Comparison of ENCODE assay signal across 13 mouse cellular contexts in genomic region chr7:27598053-27598452, GRCm38 (mm10). TPM values are rescaled to one million over a fixed set of nuclear protein-coding genes. Genes with fewer than 3 reads are reported as not detected.
DNase-seq lines count a peak whose midpoint lies in the region; ATAC-seq and TF ChIP-seq lines count a peak whose summit lies in the region.
"Had no signal": no experiment of that assay in that cellular context is flagged by ENCODE, and none has a peak within 500 bp of the region (broad histone marks: within the 10 kb centered on the region; RNA-seq: fewer than 3 reads in every experiment).

No protein-coding gene starts in this region.

- H3K4me1 ChIP-seq in kidney, embryonic 14.5 days (ENCODE audit: control insufficient read depth, insufficient read depth, low read length), result peaks cover 35% of the 10 kb centered on the region
- H3K4me1 ChIP-seq in intestine, embryonic 15.5 days (replicated peaks), result peaks cover 39% of the 10 kb centered on the region

- intact Hi-C loops in gastrocnemius, adult 2 months (cut with DNase I), result no loop called here

- peaks cover 2% of the 10 kb centered on the region for H3K36me3 ChIP-seq in kidney, embryonic 14.5 days (ENCODE audit: control insufficient read depth, insufficient read depth, low read length)
- peaks cover 6% of the 10 kb centered on the region; the same call in 1 of the 2 replicates for H3K36me3 ChIP-seq in intestine, embryonic 15.5 days
- H3K36me3 ChIP-seq: liver, embryonic 15.5 days had no signal

- no peak for DNase-seq in gastrocnemius, adult 2 months
- DNase-seq in gastrocnemius, postnatal 4 days (ENCODE audit: low spot score in 2 of 2), result no peak
- no peak for DNase-seq in kidney, postnatal 4 days
- DNase-seq in brain, adult 2 months (ENCODE audit: low read depth, low spot score), result peak; percentile 74
- DNase-seq: heart, postnatal 36 days; kidney, adult 11 months; lung, postnatal 4 days; right cerebral cortex, postnatal 14 days; thymus, postnatal 25 days had no signal

- ATAC-seq in kidney, embryonic 14.5 days (ENCODE audit: low FRiP score, low TSS enrichment), result no peak
- ATAC-seq in intestine, embryonic 15.5 days, result no peak
- no peak for ATAC-seq in inflammation-experienced regulatory T-cells, adult 6 months

- H3K4me2 ChIP-seq in kidney, embryonic 14.5 days (replicated peaks; ENCODE audit: low read depth, low read length), result no peak overlapping the region; the same call in 1 of the 2 replicates
- H3K4me2 ChIP-seq in intestine, embryonic 15.5 days (replicated peaks), result no peak overlapping the region
- H3K4me2 ChIP-seq: liver, embryonic 15.5 days had no signal

- H3K27me3 ChIP-seq in kidney, embryonic 14.5 days (ENCODE audit: control insufficient read depth, insufficient read depth, low read length), result no peaks in the 10 kb centered on the region
- H3K27me3 ChIP-seq in intestine, embryonic 15.5 days (replicated peaks), result no peaks in the 10 kb centered on the region
- H3K27me3 ChIP-seq: liver, embryonic 15.5 days had no signal

- peak overlapping the region; percentile 53 for H3K4me3 ChIP-seq in gastrocnemius, adult 2 months
- no peak overlapping the region for H3K4me3 ChIP-seq in kidney, embryonic 14.5 days (ENCODE audit: low read length)
- no peak overlapping the region for H3K4me3 ChIP-seq in intestine, embryonic 15.5 days (replicated peaks)
- H3K4me3 ChIP-seq: liver, embryonic 15.5 days had no signal

- H3K27ac ChIP-seq in gastrocnemius, adult 2 months, result peak overlapping the region; percentile 100
- peak overlapping the region; percentile 86; the same call in 1 of the 2 replicates for H3K27ac ChIP-seq in kidney, embryonic 14.5 days (ENCODE audit: low read depth, low read length)
- no peak overlapping the region for H3K27ac ChIP-seq in intestine, embryonic 15.5 days

- no peak for TF ChIP-seq CTCF in gastrocnemius, adult 2 months (IDR thresholded peaks at IDR 0.05)

- H3K9me3 ChIP-seq in kidney, embryonic 14.5 days (ENCODE audit: control insufficient read depth, low read length), result no peaks in the 10 kb centered on the region
- H3K9me3 ChIP-seq in intestine, embryonic 15.5 days, result no peaks in the 10 kb centered on the region
- H3K9me3 ChIP-seq: liver, embryonic 15.5 days had no signal

- 84% methylated on average over 7 of the region's 7 CpGs for WGBS in kidney, embryonic 14.5 days
- 51% methylated on average over 7 of the region's 7 CpGs for WGBS in intestine, embryonic 15.5 days

- H3K9ac ChIP-seq in kidney, embryonic 14.5 days (ENCODE audit: low read depth, low read length), result no peak overlapping the region
- 0 out of 2 replicates have a peak overlapping the region, but pooled peaks have one; percentile 14 for H3K9ac ChIP-seq in intestine, embryonic 15.5 days
- H3K9ac ChIP-seq: liver, embryonic 15.5 days had no signal

RNA-seq across cellular contexts. Expression of gene Akt2, which starts 6.7 kb away (rescaled TPM):
- 100 to 1,000 TPM; 194 to 199 TPM for total RNA-seq in gastrocnemius, adult 2 months (2021)
- total RNA-seq in gastrocnemius, postnatal 4 days (2021), result 100 to 1,000 TPM; 183 to 188 TPM
- polyA plus RNA-seq in kidney, embryonic 14.5 days (2014; fragmentation: Nextera tagmentation; extraction: Ambion mirVana), result 63.4 and 96.7 TPM in 2 replicates
- polyA plus RNA-seq in intestine, embryonic 15.5 days (2015; fragmentation: Nextera tagmentation; extraction: Ambion mirVana), result 68.4 and 71.1 TPM in 2 replicates
- polyA plus RNA-seq in inflammation-experienced regulatory T-cells, adult 6 months (2017; shearing (Covaris generic)), result 10 to 100 TPM; 41.6 to 51.3 (median 43.1) TPM

RNA-seq across cellular contexts. Expression of gene 2310022A10Rik, which starts 45.0 kb away (rescaled TPM):
- 100 to 1,000 TPM; 107 to 123 TPM for total RNA-seq in gastrocnemius, adult 2 months (2021)
- 100 to 1,000 TPM; 100 to 115 TPM for total RNA-seq in gastrocnemius, postnatal 4 days (2021)
- 19.7 and 21.4 TPM in 2 replicates for polyA plus RNA-seq in kidney, embryonic 14.5 days (2014; fragmentation: Nextera tagmentation; extraction: Ambion mirVana)
- polyA plus RNA-seq in intestine, embryonic 15.5 days (2015; fragmentation: Nextera tagmentation; extraction: Ambion mirVana), result 21.7 and 24.1 TPM in 2 replicates
- polyA plus RNA-seq in inflammation-experienced regulatory T-cells, adult 6 months (2017; shearing (Covaris generic)), result 10 to 100 TPM; 16.4 to 24.4 (median 21.4) TPM

RNA-seq across cellular contexts. Expression of gene Pld3, which starts 45.0 kb away (rescaled TPM):
- total RNA-seq in gastrocnemius, adult 2 months (2021), result 10 to 100 TPM; 14.5 to 17.2 TPM
- 10 to 100 TPM; 45.0 to 47.7 TPM for total RNA-seq in gastrocnemius, postnatal 4 days (2021)
- polyA plus RNA-seq in kidney, embryonic 14.5 days (2014; fragmentation: Nextera tagmentation; extraction: Ambion mirVana), result 63.9 and 78.8 TPM in 2 replicates
- polyA plus RNA-seq in intestine, embryonic 15.5 days (2015; fragmentation: Nextera tagmentation; extraction: Ambion mirVana), result 64.5 and 65.0 TPM in 2 replicates
- polyA plus RNA-seq in inflammation-experienced regulatory T-cells, adult 6 months (2017; shearing (Covaris generic)), result 100 to 1,000 TPM; 155 to 246 (median 192) TPM

RNA-seq across cellular contexts. Expression of gene Ttc9b, which starts 55.7 kb away (rescaled TPM):
- total RNA-seq in gastrocnemius, adult 2 months (2021), result not detected
- not detected for total RNA-seq in gastrocnemius, postnatal 4 days (2021)
- polyA plus RNA-seq in kidney, embryonic 14.5 days (2014; fragmentation: Nextera tagmentation; extraction: Ambion mirVana), result 0.20 TPM in 1 of 2 replicates, not detected in the other
- polyA plus RNA-seq in intestine, embryonic 15.5 days (2015; fragmentation: Nextera tagmentation; extraction: Ambion mirVana), result 2.3 and 2.5 TPM in 2 replicates
- not detected for polyA plus RNA-seq in inflammation-experienced regulatory T-cells, adult 6 months (2017; shearing (Covaris generic))
- total RNA-seq: heart, postnatal 36 days had no signal
